Mouse (Mus musculus) heart, adult 2 months (tissue): ENCODE results near the gene Tspan8. TPM values are rescaled to one million over a fixed set of nuclear protein-coding genes. Genes with fewer than 3 reads are reported as not detected.
"Not testable (repeated sequence)": the region's sequence is repeated elsewhere in the genome, so short reads cannot be mapped to it uniquely, and the experiment has no call there.

Experiments used
- DNase-seq, 2 experiments: peaks; one replicate each; pipeline ENCODE4 v3.0.0; 2021
- H3K27ac ChIP-seq: fragments of 200-600 bp; 2 replicates; pipeline ENCODE4 v1.8.1; 2022
- H3K27me3 ChIP-seq: fragments of 200-500 bp; 2 replicates; pipeline ENCODE4 v1.6.1; 2012; ENCODE audit warnings: mild to moderate bottlenecking, low read length, inconsistent platforms, mixed read lengths; ENCODE audit not compliant: control insufficient read depth, insufficient read depth
- H3K36me3 ChIP-seq: fragments of 200-500 bp; 2 replicates; pipeline ENCODE4 v1.6.1; 2012; ENCODE audit warnings: low read length, inconsistent platforms; ENCODE audit not compliant: control insufficient read depth, insufficient read depth
- H3K4me1 ChIP-seq: fragments of 200-500 bp; 2 replicates; pipeline ENCODE4 v1.6.1; 2011; ENCODE audit warnings: low read length; ENCODE audit not compliant: control insufficient read depth, insufficient read depth
- H3K4me3 ChIP-seq: fragments of 200-600 bp; 2 replicates; pipeline ENCODE4 v1.8.1; 2022
- H3K79me2 ChIP-seq: fragments of 200-500 bp; replicated peaks from 2 replicates; pipeline ENCODE4 v1.6.1; 2012; ENCODE audit warnings: mild to moderate bottlenecking, inconsistent platforms, low read length, moderate library complexity, mixed read lengths; ENCODE audit not compliant: control insufficient read depth, insufficient read depth
- H3K9ac ChIP-seq: fragments of 200-500 bp; 2 replicates; pipeline ENCODE4 v1.6.1; 2012; ENCODE audit warnings: low read depth, mild to moderate bottlenecking, control low read depth, inconsistent platforms, low read length, mixed read lengths
- CTCF ChIP-seq: fragments of 200-600 bp; IDR thresholded peaks from 2 replicates; pipeline ENCODE4 v1.8.1; 2022; ENCODE audit warnings: antibody characterized with exemption, mild to moderate bottlenecking, moderate library complexity
- EP300 ChIP-seq: fragments of 200-500 bp; IDR thresholded peaks from 2 replicates; pipeline ENCODE4 v1.6.1; 2011; ENCODE audit warnings: low read depth, low read length, control low read depth; ENCODE audit not compliant: insufficient read depth
- POLR2A ChIP-seq: fragments of 200-500 bp; IDR thresholded peaks from 2 replicates; pipeline ENCODE4 v1.6.1; 2011; ENCODE audit warnings: mild to moderate bottlenecking, low read depth, low read length, control low read depth; ENCODE audit not compliant: insufficient read depth
- WGBS: fragments of 180-500 bp; shearing (Covaris S2); methylation state at CpG from one replicate; pipeline ENCODE4 v1.1.7; 2018; 5-methylcytosine and 5-hydroxymethylcytosine counted together
- intact Hi-C: fragments of 180-260 bp; cut with DNase I; formaldehyde crosslinking; loops from one replicate; pipeline ENCODE4 v1.15.1; 2025
- polyA plus RNA-seq: library from polyadenylated mRNA; depleted of rRNA; stranded (reverse); fragments of >200 nt; gene quantifications from 2 replicates; pipeline ENCODE4 v1.2.3, GENCODE M21; 2012
- total RNA-seq, 2 experiments: library from RNA; stranded (reverse); gene quantifications; 2 replicates each; pipeline ENCODE4 v1.2.3; 2021

The Tspan8 gene
- total and polyA plus RNA-seq, 3 experiments, result 1.3 to 3.1 (median 2.8) TPM

- WGBS, result 84% methylated on average over 11 of the region's 11 CpGs
- H3K27ac ChIP-seq, result no peak overlapping the region
- no peaks in the 10 kb centered on the region for H3K79me2 ChIP-seq
- intact Hi-C loops, result no loop called here
- TF ChIP-seq CTCF, result no peak
- no peak for TF ChIP-seq POLR2A
- TF ChIP-seq EP300, result no peak
- H3K36me3 ChIP-seq, result no peaks in the 10 kb centered on the region
- no peak overlapping the region for H3K9ac ChIP-seq
- no peaks in the 10 kb centered on the region for H3K27me3 ChIP-seq
- H3K4me3 ChIP-seq, result no peak overlapping the region
- no peaks in the 10 kb centered on the region for H3K4me1 ChIP-seq
- DNase-seq, result no peak
Observed at GRCm38 (mm10) chr10:115780239-115781016, 36.2 kb upstream of the Tspan8 start.

- H3K4me1 ChIP-seq, result no peaks in the 10 kb centered on the region
- H3K27ac ChIP-seq, result no peak overlapping the region
- no peaks in the 10 kb centered on the region for H3K79me2 ChIP-seq
- no peak for DNase-seq
- H3K4me3 ChIP-seq, result no peak overlapping the region
- no peak for TF ChIP-seq POLR2A
- no peak for TF ChIP-seq CTCF
- TF ChIP-seq EP300, result no peak
- intact Hi-C loops, result no loop called here
- H3K9ac ChIP-seq, result no peak overlapping the region
- 81% methylated on average over 2 of the region's 2 CpGs for WGBS
- no peaks in the 10 kb centered on the region for H3K36me3 ChIP-seq
- no peaks in the 10 kb centered on the region for H3K27me3 ChIP-seq
Observed at GRCm38 (mm10) chr10:115783232-115783631, 33.4 kb upstream of the Tspan8 start.

GRCm38 (mm10) chr10:115790788-115791187 lies 25.8 kb upstream of the Tspan8 start:
- H3K79me2 ChIP-seq, result no peaks in the 10 kb centered on the region
- TF ChIP-seq CTCF, result no peak
- TF ChIP-seq EP300, result no peak
- no peak for TF ChIP-seq POLR2A
- no peak overlapping the region for H3K9ac ChIP-seq
- H3K27ac ChIP-seq, result no peak overlapping the region
- DNase-seq, result no peak
- H3K4me3 ChIP-seq, result no peak overlapping the region
- H3K4me1 ChIP-seq, result no peaks in the 10 kb centered on the region
- no peaks in the 10 kb centered on the region for H3K27me3 ChIP-seq
- intact Hi-C loops, result no loop called here
- H3K36me3 ChIP-seq, result no peaks in the 10 kb centered on the region
- 69% methylated on average over 2 of the region's 2 CpGs for WGBS

- intact Hi-C loops, result no loop called here
- Histone ChIP-seq H3K27ac (no peak overlapping the region), H3K9ac (no peak overlapping the region), H3K4me1 (no peaks in the 10 kb centered on the region), H3K36me3 (no peaks in the 10 kb centered on the region), H3K4me3 (no peak overlapping the region), H3K79me2 (no peaks in the 10 kb centered on the region), H3K27me3 (no peaks in the 10 kb centered on the region)
- TF ChIP-seq CTCF (no peak), EP300 (no peak), POLR2A (no peak)
- 71% methylated on average over 4 of the region's 4 CpGs for WGBS
- no peak for DNase-seq
Observed at GRCm38 (mm10) chr10:115796072-115796788, 20.4 kb upstream of the Tspan8 start.

GRCm38 (mm10) chr10:115801464-115801863 lies 15.2 kb upstream of the Tspan8 start:
- no peak for DNase-seq

GRCm38 (mm10) chr10:115803013-115803412 lies 13.6 kb upstream of the Tspan8 start:
- intact Hi-C loops, H3K36me3 ChIP-seq, DNase-seq, H3K9ac ChIP-seq, H3K79me2 ChIP-seq, H3K27ac ChIP-seq, H3K4me3 ChIP-seq, H3K27me3 ChIP-seq, H3K4me1 ChIP-seq: not testable (repeated sequence)
- WGBS, result 94% methylated on average over 9 of the region's 9 CpGs

More at GRCm38 (mm10) chr10:115801464-115801863, 15.2 kb upstream of the Tspan8 start:
- Histone ChIP-seq H3K79me2 (no peaks in the 10 kb centered on the region), H3K4me3 (no peak overlapping the region), H3K9ac (no peak overlapping the region), H3K27me3 (no peaks in the 10 kb centered on the region), H3K4me1 (no peaks in the 10 kb centered on the region), H3K27ac (no peak overlapping the region), H3K36me3 (no peaks in the 10 kb centered on the region)
- intact Hi-C loops, result no loop called here
- TF ChIP-seq EP300 (no peak), POLR2A (no peak), CTCF (no peak)
- WGBS, result 42% methylated on average over 3 of the region's 3 CpGs
